Mouse (Mus musculus): ENCODE data around the gene Pbx1.

- TF ChIP-seq CTCF (IDR thresholded peaks at IDR 0.05; ENCODE audit: control insufficient read depth, insufficient read depth, insufficient replicate concordance, low read depth, low read length): no peak
- TF ChIP-seq POLR2A (IDR thresholded peaks at IDR 0.05; ENCODE audit: control insufficient read depth, low read depth, low read length): no peak
Observed at GRCm38 (mm10) chr1:168390748-168391147, 41.3 kb downstream of the Pbx1 start.
